Mouse (Mus musculus) WW6 (cell line): ENCODE data around the gene Larp4b.

Experiments
- DNase-seq: peaks from one replicate; pipeline ENCODE4 v3.0.0-alpha.2; 2013; ENCODE audit warnings: low read depth, low spot score

Gene Larp4b

DNA sequence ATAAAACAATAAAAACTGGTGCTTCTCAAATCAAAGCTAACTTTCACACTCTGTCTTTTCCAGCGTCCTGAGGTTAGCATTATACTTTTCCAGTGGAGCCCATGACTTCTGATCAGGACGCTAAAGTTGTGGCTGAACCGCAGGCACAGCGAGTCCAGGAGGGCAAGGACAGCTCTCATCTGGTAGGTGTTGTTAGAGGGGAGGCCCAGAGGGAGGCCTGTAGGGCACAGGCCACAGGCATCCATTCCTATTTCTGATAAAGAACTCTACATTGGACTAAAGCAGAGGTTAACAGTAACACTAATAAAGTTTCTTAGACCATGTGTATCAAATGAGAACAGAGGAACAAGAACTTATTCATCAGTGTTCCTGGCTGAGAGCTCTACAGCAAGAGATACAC, 28.4 kb downstream of the Larp4b start:
- no peak for DNase-seq

DNA sequence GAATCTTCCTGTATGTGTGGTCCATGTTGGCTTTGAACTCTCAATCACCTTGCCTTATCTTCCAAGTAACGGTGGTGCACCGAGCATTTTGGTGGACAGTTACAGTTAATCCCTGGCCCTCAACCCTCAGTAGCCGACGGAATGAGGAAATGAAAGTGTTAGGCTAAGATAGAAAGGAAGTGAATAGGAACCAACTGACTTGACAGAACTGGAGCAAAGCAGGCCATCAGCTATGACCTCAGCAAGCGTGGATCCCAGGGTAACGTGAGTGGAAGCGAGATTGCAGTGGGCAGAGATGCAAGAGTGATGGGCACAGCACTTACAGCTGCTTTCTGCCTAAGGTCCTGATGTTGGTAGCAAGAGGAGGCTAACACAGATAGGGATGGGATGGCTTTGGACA, 31.5 kb downstream of the Larp4b start:
- no peak for DNase-seq

DNA sequence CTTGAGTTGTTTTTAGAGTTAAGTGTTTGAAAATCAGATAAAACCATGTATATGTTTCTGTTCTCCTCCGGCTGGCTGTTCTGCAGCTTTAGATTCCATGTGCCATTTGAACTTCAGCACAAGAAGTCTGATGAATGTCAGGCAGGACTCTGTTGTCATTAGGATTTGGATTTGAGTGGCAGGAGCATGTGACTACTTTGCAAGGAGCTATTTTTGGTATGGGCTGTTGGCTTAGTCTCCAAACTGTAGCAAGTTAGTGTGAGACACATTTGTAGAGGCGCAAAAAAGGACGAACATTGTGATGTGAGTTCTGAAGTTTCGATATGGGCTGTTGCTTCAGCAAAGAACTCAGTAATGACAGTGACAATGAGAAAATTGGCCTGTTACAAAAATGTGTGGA, 34.0 kb downstream of the Larp4b start:
- DNase-seq = no peak

DNA sequence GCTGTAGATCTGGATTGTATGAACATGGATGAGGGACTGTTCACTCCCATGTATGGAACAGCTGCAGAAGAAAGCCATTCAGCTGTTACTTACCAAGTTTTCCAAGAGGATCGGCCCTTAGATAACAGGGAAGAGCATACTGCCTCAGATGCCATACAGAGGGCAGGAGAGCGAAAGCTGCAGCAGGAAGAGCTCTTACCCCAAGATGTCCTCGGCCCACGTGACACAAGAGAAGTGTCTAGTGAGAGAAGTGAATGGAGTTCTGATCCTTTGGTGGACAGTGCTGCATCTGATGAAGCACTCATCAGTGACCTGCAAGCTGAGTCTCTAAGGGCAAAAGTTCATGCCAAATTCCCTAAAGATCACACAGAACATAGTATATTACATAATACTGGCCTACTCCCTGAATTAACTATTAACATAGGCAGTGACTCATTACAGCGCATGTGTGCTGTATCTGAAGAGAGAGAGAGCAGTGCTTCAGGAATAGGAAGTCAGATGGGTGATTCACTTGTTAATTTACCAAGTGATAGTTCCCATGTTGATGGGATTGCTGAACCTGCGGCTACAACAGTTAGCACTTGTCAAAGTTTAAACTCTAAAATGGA, 35.1 kb downstream of the Larp4b start:
- no peak for DNase-seq

DNA sequence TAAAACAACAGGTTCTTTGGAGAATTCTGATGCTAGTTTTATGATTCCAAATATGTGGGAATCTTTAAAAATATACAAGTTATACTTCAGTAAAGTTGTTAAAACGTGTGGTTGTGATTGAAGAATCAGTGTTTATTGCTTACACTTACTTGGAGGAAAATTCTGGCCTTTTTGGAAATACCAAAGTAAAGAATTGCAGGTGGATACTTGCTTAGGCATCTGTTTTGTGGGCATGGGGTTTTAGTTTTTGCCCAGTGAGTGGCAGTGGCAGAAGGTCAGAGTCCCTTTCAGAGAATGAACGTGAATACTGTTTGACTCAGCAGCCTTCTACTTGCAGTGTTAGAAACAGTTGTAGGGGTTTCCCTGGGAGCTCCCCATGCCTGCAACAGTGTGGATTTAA, 40.7 kb downstream of the Larp4b start:
- DNase-seq = no peak

DNA sequence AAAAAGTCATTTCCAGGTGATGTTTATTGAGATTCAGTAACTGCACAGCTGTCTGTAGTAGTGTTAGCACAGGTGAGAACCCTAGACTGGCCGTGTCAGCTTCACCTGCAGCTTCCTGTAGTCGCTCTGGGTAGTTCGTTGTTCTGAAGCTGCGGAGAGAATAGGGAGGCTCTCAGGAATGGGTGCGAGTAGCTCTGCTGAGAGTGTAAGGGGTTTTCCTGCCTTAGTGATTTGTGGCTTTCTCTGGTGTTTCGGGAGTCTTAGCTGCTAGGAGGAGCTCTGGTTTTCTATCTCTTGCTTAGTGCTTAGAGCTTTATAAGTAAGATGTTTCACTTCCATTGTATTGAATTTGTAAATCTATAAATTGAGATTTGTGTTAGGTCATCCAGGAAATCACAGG, 42.4 kb downstream of the Larp4b start:
- no peak for DNase-seq

DNA sequence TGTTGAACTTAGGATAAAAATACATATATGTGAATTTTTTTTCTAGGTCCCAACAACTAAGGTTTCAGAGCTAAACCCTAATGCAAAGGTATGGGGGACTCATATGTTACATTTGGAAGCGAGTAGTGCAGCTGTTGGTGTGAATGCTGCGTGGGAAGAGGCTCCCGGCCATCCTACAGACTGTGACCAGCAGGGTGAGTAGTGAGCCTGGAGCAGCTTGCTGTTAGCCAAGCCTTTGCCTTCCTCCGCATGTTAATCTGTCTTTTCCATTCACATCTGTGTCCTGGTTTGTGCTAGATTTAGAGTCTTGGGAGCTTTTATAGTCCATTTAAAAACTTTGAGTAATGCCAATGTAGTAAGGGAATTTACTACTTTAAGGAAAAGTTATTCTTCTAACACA, 43.1 kb downstream of the Larp4b start:
- no peak for DNase-seq

DNA sequence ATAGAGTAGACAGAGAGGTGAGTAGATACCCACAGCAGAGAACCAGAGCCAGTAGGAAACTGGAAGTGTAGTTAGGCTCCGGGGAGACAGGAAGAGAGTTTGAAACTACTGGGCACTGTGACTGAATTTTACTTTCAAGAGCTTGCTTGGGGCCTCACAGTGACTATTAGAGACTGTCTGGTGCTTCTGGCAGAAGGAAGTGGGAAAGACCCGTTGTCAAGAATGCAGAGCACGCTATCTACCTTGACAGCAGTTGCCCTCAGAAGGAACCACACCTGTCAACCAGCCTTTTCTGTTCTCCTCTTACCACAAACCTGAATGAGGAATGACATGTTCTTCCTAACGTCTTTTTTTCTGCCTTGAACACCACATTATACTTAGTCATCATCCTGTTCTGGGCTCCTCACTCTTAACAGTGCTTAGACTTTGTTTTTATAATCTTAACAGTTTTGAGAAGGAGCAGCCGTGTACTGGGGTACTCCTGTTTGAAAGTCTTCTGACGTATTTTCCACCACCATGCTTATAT, 45.8 kb downstream of the Larp4b start:
- no peak for DNase-seq

DNA sequence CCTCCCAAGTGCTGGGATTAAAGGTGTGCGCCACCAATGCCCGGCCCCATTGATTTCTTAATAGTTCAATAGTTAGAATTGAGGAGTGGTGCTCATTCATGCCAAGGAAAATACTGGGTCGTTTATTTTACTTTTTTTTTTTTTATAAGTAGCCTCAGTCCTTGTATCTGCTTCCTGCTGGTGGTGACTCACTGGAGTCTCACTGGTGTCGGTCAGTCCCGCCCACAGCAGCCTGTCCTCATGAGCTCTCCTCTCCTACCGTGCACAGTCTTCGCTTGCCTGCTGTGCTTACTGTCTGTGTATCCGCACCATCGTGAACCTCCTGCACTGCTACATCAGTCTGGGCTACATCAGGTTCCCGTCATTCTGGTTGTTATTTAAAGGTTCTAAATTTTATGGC, 46.5 kb downstream of the Larp4b start:
- DNase-seq = no peak

DNA sequence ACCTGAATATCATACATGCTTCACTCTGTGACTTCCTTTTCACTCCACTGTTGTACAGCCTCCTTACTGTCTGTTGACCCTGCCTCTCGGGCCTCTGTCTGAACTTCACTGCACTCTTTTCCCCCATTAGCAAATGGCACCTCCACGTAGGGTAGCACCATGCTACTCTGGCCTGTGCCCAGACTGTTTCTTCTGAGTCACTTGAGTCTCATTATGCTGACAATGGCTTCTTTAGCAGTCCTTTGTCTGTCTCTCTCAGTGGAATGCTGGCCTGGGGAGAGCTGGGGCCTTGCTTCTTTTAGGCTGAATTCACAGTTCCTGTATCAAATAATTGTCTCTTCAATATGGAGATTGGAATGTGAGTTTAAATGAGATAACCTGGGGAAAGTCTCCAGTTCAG, 48.7 kb downstream of the Larp4b start:
- no peak for DNase-seq

DNA sequence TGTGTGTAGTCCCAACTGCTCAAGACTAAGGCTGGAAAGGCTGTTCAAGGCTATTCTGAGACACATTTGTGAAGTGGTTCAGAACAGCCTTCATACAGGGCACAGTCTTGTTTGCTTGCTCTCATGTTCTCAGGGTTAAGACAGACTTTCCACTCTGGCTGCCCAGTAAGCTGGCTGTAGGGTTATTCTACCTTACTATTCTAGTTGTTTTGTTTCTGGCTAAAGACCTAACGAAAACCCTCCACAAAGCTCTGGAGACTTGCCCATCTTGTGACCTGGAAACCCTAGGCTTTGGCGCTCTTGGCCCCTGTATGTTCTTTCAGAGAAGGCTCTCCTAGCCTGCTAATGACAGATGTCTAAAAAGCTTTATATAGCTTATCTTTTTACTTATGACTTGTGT, 55.1 kb downstream of the Larp4b start:
- DNase-seq = no peak

DNA sequence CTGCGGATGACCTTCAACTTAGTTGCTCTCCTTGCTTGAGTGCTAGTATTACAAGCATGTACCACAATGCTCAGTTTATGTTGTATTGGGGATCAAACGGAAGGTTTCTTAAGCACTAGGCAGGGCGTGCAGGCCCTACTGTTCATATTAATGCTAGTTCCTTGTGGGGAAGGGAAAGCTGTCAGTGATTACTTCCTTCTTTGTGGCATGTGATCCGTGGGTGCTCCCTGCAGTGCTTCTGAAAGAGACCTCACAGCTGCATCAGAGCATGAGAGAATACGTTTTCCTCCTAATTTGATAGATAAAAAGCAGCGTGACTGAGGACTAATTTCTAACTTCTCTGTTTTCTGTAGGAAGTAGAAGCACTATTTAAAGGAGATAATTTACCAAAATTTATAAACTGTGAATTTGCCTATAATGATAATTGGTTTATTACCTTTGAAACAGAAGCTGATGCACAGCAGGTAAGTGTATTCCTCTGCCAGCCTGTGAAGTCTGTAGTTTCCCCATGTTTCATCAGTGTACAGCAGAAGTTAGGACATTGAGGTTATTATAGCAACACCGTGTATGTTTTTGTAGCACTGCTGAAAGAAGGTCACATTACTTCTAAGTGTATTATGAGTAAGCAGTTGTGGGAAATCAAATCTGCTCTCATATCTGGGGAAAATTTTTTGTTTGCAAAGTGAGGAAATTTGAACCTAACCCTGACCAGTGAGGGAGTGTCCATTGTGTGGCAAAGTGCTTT, 56.0 kb downstream of the Larp4b start:
- DNase-seq = no peak

DNA sequence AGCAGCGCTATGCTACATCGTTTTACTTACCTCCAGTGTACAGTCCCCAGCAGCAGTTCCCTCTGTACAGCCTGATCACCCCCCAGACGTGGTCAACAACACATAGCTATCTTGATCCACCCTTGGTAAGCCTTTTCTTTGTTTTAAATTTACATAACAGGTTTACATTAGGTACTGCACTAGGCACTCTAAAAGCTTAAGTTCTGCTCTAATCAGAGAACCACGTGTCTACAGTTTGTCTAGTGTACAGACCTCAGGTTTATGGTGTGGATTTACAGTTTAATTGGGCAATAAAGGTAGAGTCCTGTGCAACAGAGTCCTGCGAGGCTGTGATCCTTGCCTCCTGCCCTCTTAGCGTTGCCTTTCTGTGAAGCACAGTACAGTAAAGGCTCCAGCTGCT, 57.4 kb downstream of the Larp4b start:
- DNase-seq = no peak

DNA sequence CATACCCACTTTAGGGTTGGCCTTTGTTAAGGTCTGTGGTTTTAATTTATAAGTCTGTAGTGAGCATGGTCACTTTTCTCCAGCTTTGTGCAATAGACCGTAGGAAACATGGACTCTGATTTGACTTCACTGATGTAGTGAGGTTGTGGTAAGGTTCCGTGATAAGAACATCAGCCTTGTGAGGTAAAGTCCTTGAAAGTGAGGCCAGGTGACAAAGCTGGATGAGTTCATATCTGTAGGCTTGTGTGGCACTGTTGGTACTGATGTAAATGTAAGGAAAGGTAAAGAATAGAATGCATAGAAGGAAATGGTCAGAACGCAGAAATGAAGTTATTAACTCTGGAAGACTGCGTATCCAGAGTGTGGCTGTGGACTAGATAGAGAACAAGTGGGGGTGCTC, 57.9 kb downstream of the Larp4b start:
- no peak for DNase-seq

DNA sequence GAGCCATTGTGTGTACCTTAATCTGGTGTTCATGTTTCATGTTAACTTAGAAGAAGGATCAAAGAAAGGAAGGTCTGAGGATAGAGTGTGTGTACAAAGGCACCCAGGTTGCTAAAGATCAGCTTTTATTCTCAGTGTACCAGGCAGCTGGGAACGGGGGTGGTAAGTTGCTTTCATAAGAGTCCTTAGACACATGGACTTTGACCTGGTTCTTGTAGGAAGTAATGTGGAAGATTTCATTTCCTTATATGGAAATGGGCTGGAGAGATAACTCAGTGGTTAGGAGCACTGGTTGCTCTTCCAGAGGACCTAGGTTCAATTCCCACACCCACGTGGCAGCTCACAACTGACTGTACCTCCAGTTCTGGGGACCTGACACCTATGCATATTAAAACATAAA, 58.6 kb downstream of the Larp4b start:
- no peak for DNase-seq

DNA sequence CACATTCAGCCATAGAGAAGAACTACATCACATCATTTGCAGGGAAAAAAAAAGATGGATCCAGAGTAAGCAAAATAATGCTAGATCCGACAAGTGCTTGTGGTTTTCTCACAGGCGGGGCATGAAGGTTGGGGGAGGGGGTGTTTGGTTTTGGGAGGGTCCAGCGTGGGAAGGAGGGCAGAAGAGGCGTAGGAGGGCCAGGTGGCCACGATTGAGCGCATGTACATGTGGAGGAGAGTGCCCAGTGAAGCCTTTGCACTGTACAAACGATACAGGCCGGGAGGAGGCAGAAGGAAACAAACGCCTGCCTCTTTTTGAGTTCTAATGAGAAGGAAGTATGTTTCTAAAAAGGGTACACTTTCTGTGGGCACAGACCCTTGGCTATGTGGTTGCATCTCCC, 60.1 kb downstream of the Larp4b start:
- DNase-seq = no peak

DNA sequence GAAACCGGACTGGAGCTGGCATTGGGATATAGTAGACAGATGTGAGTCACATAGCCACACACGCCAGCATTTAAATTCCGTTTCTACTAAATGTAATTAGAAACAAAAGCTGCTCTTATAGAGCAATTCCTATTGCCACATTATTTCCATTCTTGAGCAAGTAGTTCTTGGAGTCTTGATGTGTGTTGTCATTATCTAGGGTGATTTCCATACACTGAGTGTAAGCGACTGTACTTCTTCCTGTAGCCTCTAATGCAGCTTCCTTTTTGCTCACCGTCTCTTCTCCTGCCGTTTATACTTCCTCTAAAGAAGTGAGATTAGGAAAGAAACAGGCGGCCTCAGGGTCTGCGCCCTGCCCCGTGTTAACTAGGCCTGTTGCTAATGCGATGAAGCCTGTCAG, 65.6 kb downstream of the Larp4b start:
- DNase-seq = no peak

DNA sequence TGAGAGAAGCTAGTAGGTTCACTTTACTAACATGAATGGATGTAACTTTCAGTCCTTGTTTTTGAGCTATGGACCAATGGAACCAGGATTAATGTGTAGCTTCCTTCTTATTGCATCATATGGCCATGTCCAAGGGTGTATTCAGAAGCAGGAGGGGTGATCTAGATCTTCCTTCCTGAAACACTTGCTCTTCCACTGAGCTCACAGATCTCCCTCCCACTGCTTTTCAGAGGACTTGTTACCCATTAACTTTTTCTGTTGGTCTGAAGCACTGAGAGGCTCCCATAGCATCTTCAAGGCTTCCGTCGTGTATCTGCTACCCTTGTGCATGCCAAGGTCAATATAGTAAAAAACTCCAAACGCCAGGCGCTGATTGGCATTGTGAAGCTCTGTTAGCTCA, 69.2 kb downstream of the Larp4b start:
- DNase-seq = no peak

DNA sequence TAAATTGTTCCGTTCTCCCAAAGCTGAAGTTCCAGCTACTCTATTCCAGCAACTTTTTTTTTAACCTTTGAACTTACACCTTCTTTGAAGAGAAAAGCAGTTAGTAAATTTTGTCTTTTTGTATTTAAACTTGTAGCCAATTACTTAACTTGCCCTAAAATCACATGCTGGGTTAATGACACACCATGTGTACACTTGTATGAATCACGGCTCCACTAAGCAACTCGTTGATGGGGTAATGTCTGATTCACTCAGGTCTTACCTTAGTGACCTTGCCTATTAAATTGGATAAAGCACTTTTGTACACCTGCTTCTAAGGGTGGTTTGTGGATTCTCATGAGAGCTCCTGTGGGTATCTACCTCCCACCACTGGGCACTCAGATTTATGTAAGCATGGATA, 74.2 kb downstream of the Larp4b start:
- DNase-seq = no peak

DNA sequence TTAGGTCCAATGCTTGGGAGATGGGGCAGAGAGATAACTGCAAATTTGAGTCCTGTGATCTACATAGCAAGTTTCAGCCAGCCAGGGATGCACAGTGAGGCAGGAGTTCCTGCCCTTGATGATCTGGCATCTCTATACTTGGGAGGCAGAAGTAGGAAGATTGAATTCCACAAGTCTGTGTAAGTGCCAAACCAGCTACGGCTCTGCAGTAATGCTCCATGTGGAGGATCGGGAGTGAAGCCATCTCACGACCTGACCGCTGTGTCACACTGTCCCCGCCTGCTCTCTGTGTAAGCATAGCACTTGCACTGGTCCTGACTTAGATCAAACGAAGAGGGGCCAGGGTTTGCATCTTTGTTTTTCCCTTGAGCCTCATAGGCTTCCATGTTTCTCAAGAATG, 75.9 kb downstream of the Larp4b start:
- no peak for DNase-seq

DNA sequence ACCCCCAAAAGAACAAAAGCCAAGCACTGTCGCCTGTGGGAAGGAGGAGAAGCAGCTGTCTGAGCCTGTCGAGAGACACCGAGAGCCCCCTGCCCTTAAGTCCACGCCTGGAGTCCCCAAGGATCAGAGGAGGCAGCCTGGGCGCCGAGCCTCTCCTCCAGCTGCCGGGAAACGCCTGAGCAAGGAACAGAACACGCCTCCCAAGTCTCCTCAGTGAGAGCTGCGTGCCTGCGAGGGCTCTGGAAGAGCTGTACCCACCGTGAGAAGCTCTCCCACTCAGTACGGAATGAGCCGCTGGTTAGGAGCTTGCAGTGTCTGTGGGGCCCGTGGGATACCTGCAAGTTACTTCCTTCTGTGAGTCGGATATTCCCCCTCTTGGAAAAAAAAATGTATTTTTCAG, 77.0 kb downstream of the Larp4b start:
- no peak for DNase-seq

DNA sequence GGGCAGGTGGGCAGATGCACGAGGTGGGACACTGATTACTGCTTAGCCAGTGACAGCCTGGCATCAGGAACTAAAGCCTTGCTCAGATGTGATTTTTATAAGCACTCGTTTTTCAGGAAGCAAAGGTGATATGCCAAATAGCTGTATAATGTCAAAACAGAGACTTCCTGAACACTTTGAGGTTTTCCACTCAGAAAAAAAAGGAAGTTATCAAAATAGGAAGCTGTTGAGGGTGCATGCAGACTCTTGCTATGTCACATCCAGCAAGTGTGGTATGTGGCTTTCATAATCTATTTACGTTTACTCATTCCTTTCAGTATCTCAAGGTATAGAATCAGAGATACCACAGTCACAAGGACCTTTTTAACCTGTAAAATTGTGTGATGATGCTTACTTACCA, 79.7 kb downstream of the Larp4b start:
- DNase-seq = no peak

DNA sequence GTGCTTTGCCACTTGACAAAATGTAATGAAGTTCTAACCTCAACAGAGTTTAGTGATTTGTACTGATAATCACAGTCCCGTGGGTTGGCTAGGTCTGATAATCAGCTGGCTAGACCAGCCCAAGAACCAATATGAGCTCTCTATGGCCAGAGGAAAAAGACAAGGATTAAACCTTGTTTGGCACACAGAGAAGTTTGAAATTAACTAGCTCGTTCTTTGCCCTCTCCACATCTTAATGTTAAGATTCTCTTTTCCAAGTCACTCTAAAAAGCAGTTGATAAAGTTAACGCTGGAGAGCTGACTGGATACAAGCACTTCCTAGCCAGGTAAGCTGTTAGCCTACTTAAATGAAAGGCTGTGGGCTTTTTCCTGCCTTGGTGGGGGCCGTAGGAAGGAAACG, 81.5 kb downstream of the Larp4b start:
- no peak for DNase-seq

DNA sequence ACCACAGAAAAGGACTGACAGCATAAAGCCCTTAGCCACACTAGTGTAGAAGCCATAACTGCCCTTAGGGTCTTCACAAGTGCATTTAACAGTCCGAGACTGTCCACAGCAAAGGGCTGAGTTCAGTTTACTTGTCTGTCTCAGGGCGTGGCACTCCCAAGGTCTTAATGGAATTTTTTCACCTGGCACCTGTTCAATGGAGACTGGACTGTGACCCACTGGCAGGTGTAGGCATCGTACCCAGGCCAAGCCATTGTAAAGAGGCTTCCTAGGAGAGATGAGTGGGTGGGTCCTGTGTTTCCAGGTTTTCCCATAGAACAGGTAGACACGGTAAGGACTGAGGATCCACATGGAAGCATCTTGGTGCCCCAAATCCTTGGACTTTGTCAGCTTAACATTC, 84.6 kb downstream of the Larp4b start:
- DNase-seq = no peak
